Mouse (Mus musculus): Measurements from ENCODE around the gene Hyal3. TPM values are rescaled to one million over a fixed set of nuclear protein-coding genes. Genes with fewer than 3 reads are reported as not detected.

Gene Hyal3
- total RNA-seq, 2 experiments from 2014 or later = 1.4 to 2.9 TPM

DNA sequence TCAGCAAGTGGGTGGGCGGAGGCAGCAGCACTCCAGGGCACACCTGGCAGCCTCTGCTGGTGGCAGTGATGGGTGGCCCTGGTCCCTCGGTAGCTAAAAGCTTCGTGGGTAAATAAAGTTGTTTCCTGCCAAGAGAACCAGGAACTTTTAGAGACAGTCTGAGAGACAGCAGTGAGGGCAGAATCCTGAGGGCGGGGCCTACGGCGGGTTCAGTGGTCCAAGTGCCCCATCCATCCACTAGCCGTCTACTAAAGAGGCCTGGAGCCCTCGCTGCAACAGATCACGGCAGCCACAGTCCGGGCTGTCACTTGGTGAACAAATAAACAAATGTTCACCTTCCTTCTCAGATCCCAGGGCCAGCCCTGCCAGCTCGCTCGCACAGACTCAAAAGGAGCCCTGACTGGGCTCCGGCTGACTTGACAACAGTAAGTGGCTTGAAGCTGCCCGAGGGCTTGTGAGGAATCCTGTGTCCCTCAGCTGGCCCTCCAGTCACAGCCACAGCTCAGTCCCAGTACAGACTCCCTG lies 49.3 kb downstream of the Hyal3 start:
- ATAC-seq (replicated peaks; ENCODE audit: low FRiP score, poor library complexity, severe bottlenecking) = no peak

DNA sequence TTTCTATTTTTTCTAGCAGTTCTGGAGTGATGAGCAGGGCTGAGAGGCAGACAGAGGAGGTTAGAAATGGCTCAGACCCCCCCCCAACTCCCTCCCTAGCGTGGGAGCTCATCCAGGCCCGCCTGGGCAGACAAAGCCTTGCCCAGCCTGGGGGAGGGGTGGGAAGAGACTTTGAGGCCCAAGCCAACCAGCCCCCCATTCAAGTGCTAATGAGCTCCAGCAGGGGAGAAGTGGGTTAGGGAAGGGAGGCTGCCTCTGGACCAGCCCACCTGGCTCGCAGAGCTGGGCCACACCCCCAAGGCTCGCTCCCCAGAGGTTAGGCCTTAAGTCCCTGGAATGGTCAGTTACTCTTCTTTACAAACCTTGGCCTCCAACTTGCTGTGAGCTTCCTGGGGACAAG lies 50.0 kb downstream of the Hyal3 start:
- ATAC-seq (replicated peaks; ENCODE audit: low FRiP score, poor library complexity, severe bottlenecking) = no peak

GRCm38 (mm10) chr9:107631311-107631826 lies 50.8 kb downstream of the Hyal3 start:
- no peak for ATAC-seq (replicated peaks; ENCODE audit: low FRiP score, poor library complexity, severe bottlenecking)

DNA sequence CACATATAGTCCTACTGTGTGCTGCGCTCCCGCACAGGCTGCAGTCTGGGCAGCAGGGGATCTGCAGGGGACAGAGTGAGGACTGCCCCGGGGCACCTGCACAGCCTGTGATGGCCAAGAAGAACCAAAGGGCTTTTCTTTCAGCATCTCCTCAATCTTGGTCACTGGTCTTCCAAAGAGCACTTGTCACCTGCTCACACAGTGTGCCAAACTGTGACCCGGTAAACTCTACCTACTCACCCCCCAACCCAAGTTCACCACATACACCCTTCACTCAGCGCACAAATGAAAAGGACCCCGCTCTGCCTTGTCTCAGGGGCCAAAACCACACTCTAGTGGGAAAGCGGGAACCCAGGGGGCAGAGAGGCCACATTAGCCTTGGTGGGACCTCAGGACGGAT lies 51.2 kb downstream of the Hyal3 start:
- no peak for ATAC-seq (replicated peaks; ENCODE audit: low FRiP score, poor library complexity, severe bottlenecking)

GRCm38 (mm10) chr9:107632478-107632877 lies 51.9 kb downstream of the Hyal3 start:
- ATAC-seq (replicated peaks; ENCODE audit: low FRiP score, poor library complexity, severe bottlenecking) = peak; percentile 66

DNA sequence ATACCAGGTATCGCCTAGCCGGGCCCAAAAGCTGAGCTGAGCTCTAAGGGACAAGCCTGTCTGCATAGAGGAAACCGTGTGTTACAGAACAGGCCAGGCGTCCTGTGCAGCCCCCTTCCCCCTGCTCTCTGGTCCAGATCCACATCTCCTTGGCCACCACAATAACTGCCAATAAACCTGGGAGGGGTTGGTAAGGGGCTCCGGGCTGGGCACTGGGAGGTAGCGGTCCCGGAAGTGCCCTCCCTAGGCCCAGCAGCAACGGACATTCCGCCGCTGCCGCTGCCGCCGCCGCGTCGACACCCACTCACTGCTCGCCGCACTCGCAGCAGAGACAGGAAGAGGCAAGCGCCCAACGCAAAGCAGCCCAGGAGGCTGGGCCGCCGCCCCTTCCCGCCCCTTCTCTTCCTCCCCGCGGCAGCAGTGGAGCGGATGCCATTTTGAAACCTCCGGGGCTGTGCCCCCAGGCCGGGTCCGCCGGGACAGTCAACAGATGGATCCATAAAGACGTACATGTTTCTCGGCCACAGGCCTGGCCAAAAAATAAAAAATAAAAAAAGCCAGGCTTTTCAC lies 52.6 kb downstream of the Hyal3 start:
- ATAC-seq (replicated peaks; ENCODE audit: low FRiP score, poor library complexity, severe bottlenecking) = peak; percentile 57

DNA sequence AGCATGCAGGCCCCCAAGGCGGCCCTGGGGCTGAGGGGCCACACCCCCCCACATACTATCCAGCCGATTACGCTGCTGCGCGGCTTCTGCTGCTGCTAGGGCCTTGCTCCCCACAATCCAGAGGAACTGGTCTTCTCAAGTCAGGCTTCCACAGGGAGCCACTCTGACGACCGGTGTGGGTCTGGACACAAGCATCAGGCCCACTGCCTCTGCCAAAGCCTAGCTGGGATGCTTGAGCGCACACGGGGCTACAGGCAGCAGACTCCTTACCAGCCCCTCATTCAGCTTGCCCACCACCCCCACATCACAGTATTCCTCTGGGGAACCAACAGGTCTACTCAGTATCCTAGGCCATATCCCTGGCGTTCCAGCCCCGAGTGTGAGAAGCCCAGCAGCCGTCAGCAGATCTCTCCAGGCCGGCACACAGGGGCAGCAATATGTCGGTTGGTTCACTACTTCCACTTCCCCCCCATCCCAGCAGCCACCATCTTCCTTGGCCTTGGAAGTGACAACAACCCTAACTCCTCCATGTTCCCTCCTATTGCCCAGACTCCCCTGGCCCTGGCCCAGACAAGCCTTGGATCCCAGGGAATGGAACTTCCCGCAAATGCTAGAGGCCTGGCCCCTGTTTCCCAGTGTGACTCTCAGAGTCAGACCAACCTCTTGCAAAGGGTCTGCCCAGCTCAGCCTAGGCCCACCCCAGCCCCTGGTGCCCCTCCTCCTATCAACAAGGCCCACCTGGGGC lies 53.2 kb downstream of the Hyal3 start:
- peak; percentile 24; the same call in 1 of the 2 replicates for ATAC-seq (replicated peaks; ENCODE audit: low FRiP score, poor library complexity, severe bottlenecking)

- ATAC-seq (replicated peaks; ENCODE audit: low FRiP score, poor library complexity, severe bottlenecking) = no peak
Measured at GRCm38 (mm10) chr9:107634406-107635278, 54.0 kb downstream of the Hyal3 start.

DNA sequence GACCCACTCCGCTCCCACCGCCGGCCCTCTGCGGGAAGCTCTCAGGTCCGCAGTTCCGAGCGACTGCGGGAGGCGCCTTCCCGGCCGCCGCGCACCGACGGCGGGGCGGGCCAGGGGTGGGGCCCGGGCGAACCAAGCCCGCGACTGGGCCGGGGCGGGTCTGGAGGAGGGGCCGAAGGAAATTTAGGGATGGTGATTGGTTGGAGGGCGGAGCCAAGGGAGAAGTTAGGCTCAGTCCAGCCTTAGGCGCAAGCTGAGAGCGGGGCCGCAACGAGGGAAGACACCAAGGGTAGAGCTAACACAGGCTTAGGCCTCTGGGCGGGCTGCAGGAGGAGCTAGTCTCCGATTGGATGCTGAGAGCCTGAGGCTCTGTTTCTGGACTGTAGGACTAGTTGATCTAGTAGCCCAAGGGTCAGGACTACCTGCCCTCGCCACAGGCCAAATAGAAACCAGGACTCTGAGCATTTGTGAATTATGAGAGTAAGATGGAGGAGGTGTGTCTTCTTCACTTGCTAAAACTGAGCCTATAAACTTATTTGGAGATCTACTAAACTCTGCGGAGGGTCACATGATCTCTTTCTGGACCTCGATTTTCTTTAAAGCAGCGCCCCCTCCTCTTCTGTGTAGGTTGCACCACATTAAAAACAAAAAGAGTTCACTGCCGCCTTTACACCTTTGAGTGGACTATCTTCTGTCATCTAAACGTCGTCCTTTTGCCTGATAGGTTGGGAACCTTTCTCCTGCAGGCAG lies 54.8 kb downstream of the Hyal3 start, which contains the start of gene Gnai2:
TSS of gene Gnai2 (minus strand) at position 89 of the 750 bp plus-strand sequence.
- ATAC-seq (replicated peaks; ENCODE audit: low FRiP score, poor library complexity, severe bottlenecking) = peak; percentile 80

Other genes starting within 250 kb of the Hyal3 start
- 2.7 TPM in 1 of 2 replicates, not detected in the other for gene Hemk1, start 242.5 kb upstream of the Hyal3 start, total RNA-seq (2015; ENCODE audit: low replicate concordance)
- gene Hemk1, start 242.5 kb upstream of the Hyal3 start, total RNA-seq (2017; ENCODE audit: low replicate concordance) = 0.94 and 5.2 TPM in 2 replicates
- not detected in 2 replicates for gene 6430571L13Rik, start 240.2 kb upstream of the Hyal3 start, total RNA-seq (2015; ENCODE audit: low replicate concordance)
- gene 6430571L13Rik, start 240.2 kb upstream of the Hyal3 start, total RNA-seq (2017; ENCODE audit: low replicate concordance) = not detected in 2 replicates
- gene Cacna2d2, start 181.2 kb upstream of the Hyal3 start, total RNA-seq (2015; ENCODE audit: low replicate concordance) = 0.63 TPM in 1 of 2 replicates, not detected in the other
- gene Cacna2d2, start 181.2 kb upstream of the Hyal3 start, total RNA-seq (2017; ENCODE audit: low replicate concordance) = not detected in 2 replicates
- 1.9 and 2.5 TPM in 2 replicates for gene Tmem115, start 46.9 kb upstream of the Hyal3 start, total RNA-seq (2015; ENCODE audit: low replicate concordance)
- 5.9 and 6.0 TPM in 2 replicates for gene Tmem115, start 46.9 kb upstream of the Hyal3 start, total RNA-seq (2017; ENCODE audit: low replicate concordance)
- 7.5 and 11.1 TPM in 2 replicates for gene Cyb561d2, start 38.6 kb upstream of the Hyal3 start, total RNA-seq (2015; ENCODE audit: low replicate concordance)
- gene Cyb561d2, start 38.6 kb upstream of the Hyal3 start, total RNA-seq (2017; ENCODE audit: low replicate concordance) = 4.7 and 6.7 TPM in 2 replicates
- gene Nprl2, start 38.6 kb upstream of the Hyal3 start, total RNA-seq (2015; ENCODE audit: low replicate concordance) = 0.77 and 4.4 TPM in 2 replicates
- gene Nprl2, start 38.6 kb upstream of the Hyal3 start, total RNA-seq (2017; ENCODE audit: low replicate concordance) = 1.3 and 10.1 TPM in 2 replicates
- not detected in 2 replicates for gene Zmynd10, start 33.5 kb upstream of the Hyal3 start, total RNA-seq (2015; ENCODE audit: low replicate concordance)
- gene Zmynd10, start 33.5 kb upstream of the Hyal3 start, total RNA-seq (2017; ENCODE audit: low replicate concordance) = not detected in 2 replicates
- gene Rassf1, start 29.3 kb upstream of the Hyal3 start, total RNA-seq (2015; ENCODE audit: low replicate concordance) = 6.1 and 7.3 TPM in 2 replicates
- gene Rassf1, start 29.3 kb upstream of the Hyal3 start, total RNA-seq (2017; ENCODE audit: low replicate concordance) = 14.8 TPM in 2 replicates
- gene Tusc2, start 17.6 kb upstream of the Hyal3 start, total RNA-seq (2015; ENCODE audit: low replicate concordance) = 6.7 and 8.3 TPM in 2 replicates
- gene Tusc2, start 17.6 kb upstream of the Hyal3 start, total RNA-seq (2017; ENCODE audit: low replicate concordance) = 4.7 and 5.3 TPM in 2 replicates
- 1.9 and 2.7 TPM in 2 replicates for gene Hyal2, start 12.9 kb upstream of the Hyal3 start, total RNA-seq (2015; ENCODE audit: low replicate concordance)
- 3.9 and 4.9 TPM in 2 replicates for gene Hyal2, start 12.9 kb upstream of the Hyal3 start, total RNA-seq (2017; ENCODE audit: low replicate concordance)
- 2.7 and 9.8 TPM in 2 replicates for gene Hyal1, start 3.9 kb upstream of the Hyal3 start, total RNA-seq (2015; ENCODE audit: low replicate concordance)
- 4.2 and 7.4 TPM in 2 replicates for gene Hyal1, start 3.9 kb upstream of the Hyal3 start, total RNA-seq (2017; ENCODE audit: low replicate concordance)
- 13.4 and 20.2 TPM in 2 replicates for gene Naa80, start 1.9 kb upstream of the Hyal3 start, total RNA-seq (2015; ENCODE audit: low replicate concordance)
- gene Naa80, start 1.9 kb upstream of the Hyal3 start, total RNA-seq (2017; ENCODE audit: low replicate concordance) = 9.5 and 17.9 TPM in 2 replicates
- gene Ifrd2, start 6.8 kb downstream of the Hyal3 start, total RNA-seq (2015; ENCODE audit: low replicate concordance) = 207 and 270 TPM in 2 replicates
- gene Ifrd2, start 6.8 kb downstream of the Hyal3 start, total RNA-seq (2017; ENCODE audit: low replicate concordance) = 204 and 217 TPM in 2 replicates
- gene Sema3b, start 28.4 kb downstream of the Hyal3 start, total RNA-seq (2015; ENCODE audit: low replicate concordance) = not detected in 2 replicates
- gene Sema3b, start 28.4 kb downstream of the Hyal3 start, total RNA-seq (2017; ENCODE audit: low replicate concordance) = not detected in 2 replicates
- 183 and 189 TPM in 2 replicates for gene Gnai2, start 54.5 kb downstream of the Hyal3 start, total RNA-seq (2015; ENCODE audit: low replicate concordance)
- 162 and 183 TPM in 2 replicates for gene Gnai2, start 54.5 kb downstream of the Hyal3 start, total RNA-seq (2017; ENCODE audit: low replicate concordance)
- not detected in 2 replicates for gene Slc38a3, start 88.7 kb downstream of the Hyal3 start, total RNA-seq (2015; ENCODE audit: low replicate concordance)
- not detected in 2 replicates for gene Slc38a3, start 88.7 kb downstream of the Hyal3 start, total RNA-seq (2017; ENCODE audit: low replicate concordance)
- gene Gnat1, start 98.9 kb downstream of the Hyal3 start, total RNA-seq (2015; ENCODE audit: low replicate concordance) = not detected in 2 replicates
- gene Gnat1, start 98.9 kb downstream of the Hyal3 start, total RNA-seq (2017; ENCODE audit: low replicate concordance) = not detected in 2 replicates
- not detected in 2 replicates for gene Sema3f, start 129.7 kb downstream of the Hyal3 start, total RNA-seq (2015; ENCODE audit: low replicate concordance)
- gene Sema3f, start 129.7 kb downstream of the Hyal3 start, total RNA-seq (2017; ENCODE audit: low replicate concordance) = not detected in 2 replicates
- gene Rbm5, start 190.2 kb downstream of the Hyal3 start, total RNA-seq (2015; ENCODE audit: low replicate concordance) = 204 and 296 TPM in 2 replicates
- gene Rbm5, start 190.2 kb downstream of the Hyal3 start, total RNA-seq (2017; ENCODE audit: low replicate concordance) = 507 and 635 TPM in 2 replicates